Mouse (Mus musculus): ENCODE measurements around the gene Cntn2.
A peak's percentile ranks its signal among the peaks of the same experiment; 100 is the strongest.

The Cntn2 gene

DNA sequence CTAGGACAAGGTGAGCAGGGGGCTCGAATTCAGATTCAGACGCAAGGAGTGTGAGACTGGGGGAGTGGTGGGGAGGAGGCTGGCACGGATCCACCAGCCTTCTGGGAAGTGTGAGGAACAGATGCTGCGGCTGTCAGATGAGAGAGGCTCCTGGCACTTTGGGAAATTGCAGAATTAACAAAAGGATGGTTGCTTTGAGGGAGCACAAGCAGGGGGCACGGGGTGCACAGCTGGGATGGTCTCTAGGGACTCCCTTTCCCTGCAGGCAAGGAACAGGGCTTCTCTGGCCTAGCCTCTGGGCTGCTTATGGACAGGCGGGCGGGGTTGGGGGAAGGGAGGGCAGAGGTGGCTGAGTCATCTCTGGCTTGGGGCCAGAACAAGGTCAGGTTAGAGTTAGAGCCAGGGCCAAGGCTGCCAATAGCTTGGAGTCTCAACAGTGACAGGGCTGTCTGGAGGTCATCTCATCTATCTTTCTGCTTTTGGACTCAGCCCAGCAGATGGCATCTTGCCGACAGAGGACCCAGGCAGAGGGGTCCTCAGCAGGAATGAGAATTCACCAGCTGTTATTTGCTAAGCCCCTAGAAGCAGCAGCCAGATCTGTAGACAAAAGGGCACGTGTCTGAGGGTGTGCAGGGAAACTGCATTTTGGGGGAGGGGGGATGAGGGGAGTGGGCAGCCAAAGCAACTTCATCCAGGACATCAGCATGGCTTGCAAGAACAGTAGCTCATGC, 15.0 kb upstream of the Cntn2 start:
- no peak for DNase-seq

DNA sequence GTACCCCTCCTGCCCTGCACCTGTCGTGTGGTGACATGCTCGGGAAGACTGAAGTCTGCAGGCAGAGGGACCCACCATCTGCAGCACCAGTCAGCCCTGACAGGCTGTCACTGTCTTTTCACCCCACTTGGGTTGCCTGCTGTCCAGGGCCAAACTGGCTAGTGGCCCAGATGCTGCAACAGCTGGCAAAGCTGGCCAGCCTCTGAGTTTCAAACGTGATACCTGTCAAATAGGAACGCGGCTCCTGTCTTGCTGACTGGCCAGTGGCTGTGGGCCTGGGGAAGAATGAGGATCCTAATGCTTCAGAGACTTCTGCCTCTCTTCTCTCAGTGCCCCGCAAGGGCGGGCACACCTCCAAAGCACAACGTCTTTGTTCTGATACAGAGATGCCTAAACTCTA, 733 bp upstream of the Cntn2 start:
- DNase-seq: no peak

DNA sequence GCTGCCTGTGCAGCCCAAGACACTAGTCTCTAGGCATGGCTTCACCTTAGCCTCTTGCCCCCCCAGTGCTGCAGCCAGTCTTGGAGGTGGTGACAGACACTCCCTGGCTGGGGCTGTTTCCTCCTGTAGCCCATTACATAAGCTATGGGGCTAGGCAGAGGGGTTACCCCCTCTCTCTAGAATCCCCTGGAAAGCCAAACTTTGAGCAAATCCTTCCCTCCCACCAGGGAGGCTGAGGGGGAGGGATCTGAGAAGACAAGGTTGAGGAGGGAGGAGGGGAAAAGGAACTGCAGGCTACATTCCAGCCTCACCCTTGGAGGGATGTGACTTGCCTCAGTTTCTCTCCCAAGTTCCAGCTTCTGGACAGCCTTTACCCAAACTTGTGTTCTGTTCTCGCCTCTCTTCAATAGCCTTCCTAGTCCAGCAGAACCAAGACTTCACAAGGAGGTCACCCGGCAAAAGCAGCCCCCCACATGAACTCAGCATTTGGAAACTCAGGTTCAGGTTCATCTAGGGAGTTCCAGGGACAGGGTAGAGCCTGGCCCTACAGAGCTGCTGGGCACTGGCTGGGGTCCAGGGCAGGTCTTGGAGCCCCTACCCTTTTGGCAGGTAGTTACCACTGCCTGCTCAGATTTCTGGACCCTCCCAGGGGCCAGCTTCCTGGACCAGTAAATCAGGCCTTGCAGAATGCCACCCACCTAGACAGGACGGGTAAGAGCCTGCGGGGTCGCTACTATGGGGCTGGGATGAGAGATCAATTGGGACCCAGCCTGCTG, 1.0 kb downstream of the Cntn2 start:
- no peak for DNase-seq

DNA sequence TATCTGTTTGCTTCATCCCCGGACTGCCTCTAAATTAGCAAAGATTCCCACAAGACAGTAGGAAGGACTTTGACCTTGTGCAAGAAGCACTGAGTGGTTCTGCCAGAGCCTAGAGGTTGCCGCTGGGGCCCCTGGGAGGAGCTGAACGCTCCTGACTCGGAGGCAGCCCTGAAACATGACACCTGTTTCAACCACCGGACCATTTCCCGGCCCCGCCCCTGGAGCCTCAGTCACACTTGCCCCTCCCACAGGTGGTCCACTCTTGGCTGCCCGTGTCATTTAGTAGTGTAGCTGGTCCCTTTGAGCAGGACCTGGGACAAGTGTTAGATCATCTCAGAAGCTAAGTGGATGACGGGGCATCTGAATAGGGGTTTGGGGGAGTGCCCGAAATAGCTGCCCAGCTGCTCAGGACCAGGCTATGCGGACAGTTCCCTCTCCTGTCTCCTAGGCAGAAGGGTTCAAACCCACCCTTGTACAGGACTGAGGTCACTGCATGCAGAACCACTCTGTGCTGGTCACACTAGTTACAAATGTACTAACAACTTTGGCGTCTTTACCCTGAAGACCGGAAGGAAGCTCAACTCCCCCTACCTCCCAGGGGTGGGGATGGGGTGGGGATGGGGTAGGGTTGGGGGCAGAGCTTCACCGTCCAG, 1.8 kb downstream of the Cntn2 start:
- DNase-seq: peak in 1 of 2 experiments; percentile 37

DNA sequence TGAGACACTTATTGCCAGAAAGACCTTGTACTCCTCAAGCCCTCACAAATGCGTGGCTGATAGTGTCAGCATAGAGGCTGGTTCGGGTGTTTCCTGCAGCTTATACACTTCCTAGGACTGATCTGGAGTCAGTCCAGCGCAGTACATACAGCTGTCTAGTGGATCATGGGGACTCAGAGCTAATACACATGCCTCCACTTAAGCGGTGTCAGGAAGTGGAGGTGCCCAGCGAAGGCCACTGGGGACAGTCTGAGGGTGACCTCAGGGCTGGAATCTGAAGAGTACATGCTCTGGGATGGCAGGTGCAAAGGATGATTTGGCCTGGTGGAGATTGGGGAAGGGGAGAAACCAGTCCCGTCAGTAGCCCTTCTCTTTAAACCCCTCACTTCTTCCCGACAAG, 2.4 kb downstream of the Cntn2 start:
- DNase-seq: no peak

DNA sequence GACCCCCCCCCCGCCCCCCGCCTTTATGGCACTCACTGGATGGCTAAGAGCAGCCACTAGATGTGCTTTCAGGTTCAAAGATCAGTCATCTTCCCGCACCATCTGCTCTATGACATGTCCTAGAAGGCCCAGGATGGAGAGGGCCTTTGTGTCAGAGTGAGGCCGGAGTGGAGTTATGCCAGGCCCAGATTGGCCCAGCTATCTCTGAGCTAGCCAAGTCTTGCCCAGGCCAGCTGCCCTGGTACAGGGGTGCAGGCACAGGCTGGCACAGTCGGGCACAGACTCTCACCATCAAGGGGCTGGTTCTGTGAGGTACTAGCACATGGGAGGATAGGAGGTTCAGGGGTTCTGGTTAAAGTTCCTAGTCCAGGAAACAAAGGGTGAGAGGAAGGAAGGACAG, 5.3 kb downstream of the Cntn2 start:
- no peak for DNase-seq

- DNase-seq: no peak
Measured at GRCm38 (mm10) chr1:132536416-132536815, 6.6 kb downstream of the Cntn2 start.

DNA sequence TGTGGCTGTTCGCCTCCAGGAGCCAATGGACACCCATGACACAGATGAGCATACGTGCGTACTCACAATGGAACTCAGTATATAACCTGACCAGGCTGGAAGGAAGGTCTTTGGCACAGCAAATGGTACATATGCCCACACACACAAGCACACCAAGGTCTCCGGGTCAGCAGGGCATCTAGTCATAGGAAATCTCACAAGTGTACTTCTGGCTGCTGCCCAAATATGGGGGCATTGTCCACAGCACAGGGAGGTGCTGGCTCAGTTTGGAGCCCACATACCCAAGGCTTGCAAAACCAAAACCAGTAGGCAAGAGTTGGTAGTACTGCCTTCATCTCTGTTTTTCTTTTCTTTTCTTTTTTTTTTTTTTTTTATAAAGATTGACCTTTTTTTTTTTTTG, 7.5 kb downstream of the Cntn2 start:
- no peak for DNase-seq

GRCm38 (mm10) chr1:132533840-132534239, 9.2 kb downstream of the Cntn2 start:
- DNase-seq: peak; percentile 46 to 47

GRCm38 (mm10) chr1:132532521-132532920, 10.5 kb downstream of the Cntn2 start:
- no peak for DNase-seq

GRCm38 (mm10) chr1:132530631-132531191, 12.3 kb downstream of the Cntn2 start:
- DNase-seq: peak in 1 of 2 experiments; percentile 29

DNA sequence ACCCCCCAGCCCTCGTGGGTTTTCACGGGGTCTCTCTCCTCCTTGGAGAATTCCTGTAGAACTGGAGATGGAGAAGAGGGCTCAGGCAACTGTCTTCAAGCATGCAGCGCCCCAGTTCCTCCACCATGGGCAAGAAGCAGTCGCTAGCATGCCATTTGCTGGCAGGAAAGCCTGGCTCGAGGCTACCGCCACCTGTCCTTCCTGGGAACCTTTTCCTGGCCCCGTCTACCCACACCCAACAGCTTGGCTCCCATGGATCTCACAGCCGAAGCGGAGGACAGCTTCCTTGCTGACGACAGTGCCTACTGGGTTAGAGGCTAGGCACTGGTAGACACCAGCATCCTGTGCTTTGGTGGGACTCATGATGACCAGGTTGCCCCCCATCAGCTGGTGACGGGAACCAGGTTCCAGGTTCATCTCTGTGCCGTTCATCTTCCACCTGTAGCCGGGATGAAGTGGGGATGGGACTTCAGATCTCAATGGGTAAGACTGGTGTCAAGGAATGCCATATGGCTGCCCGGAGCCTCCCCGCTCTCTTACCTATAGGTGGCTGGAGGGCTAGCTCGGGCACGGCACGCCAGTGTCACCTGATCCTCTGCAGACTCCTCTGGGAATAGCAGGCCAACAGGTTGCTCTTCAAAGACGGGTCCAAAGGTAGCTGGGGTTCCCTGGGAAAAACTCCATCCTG, 14.3 kb downstream of the Cntn2 start:
- no peak for DNase-seq

DNA sequence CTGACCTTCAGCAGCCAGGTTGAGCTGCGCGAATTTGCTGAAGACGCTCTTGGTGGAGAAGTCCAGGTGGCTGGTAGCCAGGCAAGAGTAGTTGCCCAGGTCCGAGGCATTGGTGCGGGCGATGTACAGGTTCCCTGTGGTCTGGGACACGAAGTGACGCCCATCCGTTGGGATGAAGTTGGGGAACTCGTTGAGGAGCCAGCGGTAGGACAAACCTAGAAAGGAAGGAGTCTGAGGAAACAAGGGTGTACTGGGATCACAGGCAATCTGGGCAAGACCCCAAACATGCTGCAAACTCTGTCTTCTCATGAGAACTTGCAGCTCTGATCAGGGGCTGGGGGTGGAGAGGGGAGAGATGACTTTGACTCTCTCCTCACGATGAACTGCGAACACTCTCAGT, 15.0 kb downstream of the Cntn2 start:
- DNase-seq: no peak

DNA sequence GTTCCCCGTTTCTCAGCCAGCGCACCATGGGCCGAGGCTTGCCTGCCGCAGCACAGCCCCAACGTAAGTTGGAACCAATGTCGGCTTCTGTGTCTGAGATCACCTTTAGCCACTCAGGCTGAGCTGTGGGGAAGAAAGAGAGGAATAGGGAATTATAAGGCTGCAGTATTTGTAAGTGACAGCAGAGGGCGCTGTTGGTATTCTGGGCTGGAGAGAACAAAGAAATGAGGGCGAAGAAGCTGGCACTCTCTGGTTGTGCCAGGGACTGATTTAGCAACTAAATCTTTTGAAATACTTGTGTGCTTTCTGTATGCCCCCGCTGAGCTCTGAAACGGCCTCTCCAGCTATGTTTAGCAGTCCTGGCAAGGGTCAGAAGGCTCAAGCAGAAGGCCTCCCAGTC, 17.2 kb downstream of the Cntn2 start:
- DNase-seq: peak in 1 of 2 experiments; percentile 65

- peak in 1 of 2 experiments; percentile 43 for DNase-seq
Measured at GRCm38 (mm10) chr1:132523920-132524319, 19.1 kb downstream of the Cntn2 start.

DNA sequence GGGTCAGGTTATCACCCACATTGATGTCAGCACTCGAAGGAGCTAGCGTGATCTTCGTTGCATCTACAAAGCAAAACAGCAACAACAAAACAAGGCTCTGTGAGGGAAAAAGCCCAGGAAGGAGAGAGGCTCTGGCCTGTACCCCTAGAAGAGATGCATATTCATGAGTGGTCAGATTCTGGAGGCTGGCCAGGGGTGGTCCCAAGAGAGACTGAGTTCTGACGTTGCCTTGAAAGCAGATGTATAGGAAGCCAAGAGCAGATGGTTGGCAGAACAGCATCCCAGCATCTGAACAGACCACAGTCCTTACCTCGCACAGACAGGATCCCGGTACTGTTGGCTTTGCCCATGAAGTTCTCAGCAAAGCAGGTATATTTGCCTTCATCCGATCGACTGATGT, 20.0 kb downstream of the Cntn2 start:
- DNase-seq: no peak

DNA sequence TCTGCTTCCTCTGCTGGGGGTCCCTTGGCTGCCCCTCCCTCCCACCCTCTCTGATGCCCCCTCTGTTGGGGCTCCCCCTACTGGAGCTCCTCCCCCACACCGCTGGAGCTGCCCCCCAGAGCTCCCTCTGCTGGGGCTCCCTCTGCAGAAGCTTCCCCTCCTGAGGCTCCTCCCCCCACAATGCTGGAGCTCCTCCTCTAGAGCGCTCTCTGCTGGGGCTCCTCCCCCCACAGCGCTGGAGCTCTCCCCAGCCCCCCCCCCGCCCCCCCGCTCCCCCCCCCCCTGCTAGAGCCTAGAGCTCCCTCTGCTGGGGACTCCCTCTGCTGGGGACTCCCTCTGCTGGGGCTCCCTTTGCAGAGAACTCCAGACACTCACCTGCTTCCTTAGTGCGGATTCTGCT, 22.3 kb downstream of the Cntn2 start:
- DNase-seq: peak; percentile 46 to 56

DNA sequence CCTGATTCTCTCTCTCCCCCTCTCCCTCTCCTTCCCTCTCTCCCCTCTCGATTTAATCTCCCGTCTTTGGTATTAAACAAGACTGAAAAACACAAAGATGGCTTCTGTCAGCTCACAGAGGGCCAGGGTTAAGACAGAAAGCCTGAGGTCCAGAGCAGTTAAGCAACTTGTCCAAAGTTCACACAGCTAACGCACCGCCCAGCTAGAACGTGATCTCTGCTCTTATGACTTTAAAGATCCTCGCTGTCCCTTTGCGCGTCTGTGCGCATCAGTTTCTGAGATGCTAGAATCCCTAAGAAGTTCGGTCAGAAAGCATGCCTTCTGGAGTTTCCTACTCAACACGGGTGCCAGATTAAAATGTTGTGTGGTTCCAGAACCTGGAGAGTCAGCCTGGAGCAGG, 23.3 kb downstream of the Cntn2 start:
- DNase-seq: no peak

- DNase-seq: no peak
Measured at GRCm38 (mm10) chr1:132518621-132519020, 24.4 kb downstream of the Cntn2 start.

GRCm38 (mm10) chr1:132516776-132517175, 26.3 kb downstream of the Cntn2 start:
- no peak for DNase-seq

- DNase-seq: no peak
Measured at GRCm38 (mm10) chr1:132515339-132515738, 27.7 kb downstream of the Cntn2 start.

GRCm38 (mm10) chr1:132512106-132512505, 30.9 kb downstream of the Cntn2 start:
- no peak for DNase-seq

DNA sequence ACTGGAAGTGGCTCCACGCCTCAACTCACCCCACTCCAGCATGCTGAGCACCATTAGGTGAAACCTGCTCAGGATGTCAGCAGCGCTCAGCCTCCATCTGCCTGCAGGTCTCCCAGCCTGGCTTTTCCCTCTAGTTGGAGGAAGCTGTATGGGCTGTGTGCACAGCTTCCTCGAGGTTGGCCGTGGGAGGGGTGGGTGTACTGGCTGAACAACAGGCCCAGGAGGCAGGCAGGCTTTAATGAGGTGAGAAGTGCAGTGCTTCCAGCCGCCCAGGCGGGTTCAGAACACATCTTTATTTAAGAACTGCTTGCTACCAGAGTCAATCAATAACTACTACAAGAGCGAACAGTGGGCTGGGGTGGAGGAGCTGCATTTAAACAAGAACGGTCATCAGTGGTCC, 31.5 kb downstream of the Cntn2 start:
- no peak for DNase-seq

Data from spleen, adult 18-20 months (tissue).